Mouse (Mus musculus) right cerebral cortex, postnatal 4 days (tissue): ENCODE data around the gene Atxn3.

Experiments
- DNase-seq: peaks from one replicate; pipeline ENCODE4 v3.0.0-alpha.2; 2022

Gene Atxn3

DNA sequence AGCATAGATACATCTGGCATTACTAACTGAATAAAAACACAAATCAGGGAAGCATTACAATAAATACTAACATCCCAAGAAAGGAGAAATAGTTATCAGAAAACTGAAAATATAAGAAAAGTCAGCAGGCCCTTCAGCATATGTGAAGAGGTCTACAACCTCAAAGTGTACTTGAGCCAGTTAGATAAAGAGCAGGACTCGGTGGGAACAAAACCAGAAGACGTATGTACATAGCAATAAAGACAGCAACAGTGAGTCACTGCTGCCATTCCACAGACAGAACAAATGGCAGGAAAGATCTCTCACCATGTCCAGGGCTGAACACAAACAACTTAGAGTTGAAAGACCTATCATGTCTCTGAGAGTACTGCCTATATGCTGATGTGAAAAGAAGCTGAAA lies 69.7 kb downstream of the Atxn3 start:
- DNase-seq, result no peak

DNA sequence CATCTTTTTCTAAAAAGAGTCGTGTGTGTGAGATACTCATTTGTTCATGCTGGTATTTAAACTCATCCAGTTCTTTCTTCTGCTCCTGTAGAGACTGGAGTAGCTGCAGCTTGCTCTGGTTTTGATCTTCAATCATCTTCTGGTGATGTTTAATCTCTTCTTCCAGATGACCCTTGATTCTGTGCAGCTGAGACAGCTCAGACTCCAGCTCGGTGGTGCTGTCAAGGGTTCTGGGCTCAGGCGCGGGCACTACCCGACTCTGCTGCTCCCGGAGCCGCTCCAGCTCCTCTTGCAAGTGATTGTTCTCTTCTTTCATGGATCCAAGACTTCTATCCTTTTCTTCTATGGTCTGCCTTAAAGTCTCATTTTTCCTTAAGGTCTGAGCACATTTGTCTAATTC lies 73.1 kb downstream of the Atxn3 start:
- DNase-seq, result no peak

DNA sequence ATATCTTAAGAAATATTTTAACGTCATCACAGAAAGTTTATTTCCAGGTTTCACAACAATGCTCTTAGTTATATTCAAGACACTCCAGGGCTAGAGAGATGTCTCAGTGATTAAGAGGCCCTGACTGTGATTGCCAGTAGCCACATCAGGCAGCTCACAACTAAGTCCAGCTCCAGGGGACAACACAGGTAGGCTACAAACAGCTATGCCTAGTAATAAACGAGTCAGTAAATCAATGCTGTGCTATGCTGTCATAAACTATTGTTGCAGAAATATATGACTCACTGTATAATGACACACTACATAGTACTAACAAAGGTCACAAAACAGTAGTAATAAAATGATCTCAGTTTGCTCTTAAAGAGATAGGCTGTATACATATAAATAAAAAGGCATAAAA lies 81.7 kb downstream of the Atxn3 start:
- DNase-seq, result no peak

DNA sequence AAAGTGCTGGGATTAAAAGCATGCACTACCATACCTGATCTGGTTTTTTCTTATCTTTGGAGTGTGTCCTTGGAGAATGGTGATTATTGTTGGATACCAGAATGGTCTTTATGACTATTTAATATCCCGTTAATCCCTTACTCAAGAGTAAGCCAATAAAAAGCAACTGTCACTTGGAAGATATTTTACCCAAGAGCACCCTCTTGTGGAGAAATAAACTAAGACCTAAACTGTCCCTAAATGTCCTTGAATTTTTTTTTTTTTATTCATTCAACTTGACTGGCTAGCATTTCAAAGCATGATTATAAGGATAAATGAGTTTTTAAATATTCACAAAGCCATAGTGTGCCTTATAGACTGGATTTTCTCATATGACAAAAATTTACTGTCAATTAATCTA lies 82.9 kb downstream of the Atxn3 start:
- DNase-seq, result no peak
